Mouse (Mus musculus): ENCODE results near the gene Samd9l.
A peak's percentile ranks its signal among the peaks of the same experiment; 100 is the strongest.

GRCm38 (mm10) chr6:3399340-3400068, at the start of gene Samd9l:
- peak; percentile 37; the same call in 1 of the 2 replicates for TF ChIP-seq POLR2A (IDR thresholded peaks at IDR 0.05; ENCODE audit: insufficient read depth, low read depth, low read length)
- peak; percentile 73 for TF ChIP-seq CTCF (IDR thresholded peaks at IDR 0.05)

Data from heart, adult 2 months (tissue).